Mouse (Mus musculus) kidney, embryonic 15.5 days (tissue): ENCODE results near the gene Cpt1c. TPM values are rescaled to one million over a fixed set of nuclear protein-coding genes. Genes with fewer than 3 reads are reported as not detected.
A peak's percentile ranks its signal among the peaks of the same experiment; 100 is the strongest.

Experiments used
- ATAC-seq: fragments of 200-750 bp; cut with Nextera tagmentation; replicated peaks from 2 replicates; pipeline ENCODE4 v1.8.0; 2017; ENCODE audit warnings: moderate TSS enrichment; ENCODE audit not compliant: low FRiP score
- H3K27ac ChIP-seq: fragments of 300-500 bp; sonication (generic); 2 replicates; pipeline ENCODE4 v1.5.1; 2015; ENCODE audit warnings: mild to moderate bottlenecking, inconsistent platforms
- H3K27me3 ChIP-seq: fragments of 300-500 bp; sonication (generic); 2 replicates; pipeline ENCODE4 v1.6.1; 2015; ENCODE audit warnings: inconsistent platforms
- H3K36me3 ChIP-seq: fragments of 300-500 bp; sonication (generic); 2 replicates; pipeline ENCODE4 v1.6.1; 2015; ENCODE audit warnings: inconsistent platforms
- H3K4me1 ChIP-seq: fragments of 300-500 bp; sonication (generic); 2 replicates; pipeline ENCODE4 v1.6.1; 2015; ENCODE audit warnings: inconsistent platforms
- H3K4me2 ChIP-seq: fragments of 300-500 bp; sonication (generic); 2 replicates; pipeline ENCODE4 v1.6.1; 2015; ENCODE audit warnings: moderate library complexity, mild to moderate bottlenecking, inconsistent platforms
- H3K4me3 ChIP-seq: fragments of 300-500 bp; sonication (generic); replicated peaks from 2 replicates; pipeline ENCODE4 v1.5.1; 2015; ENCODE audit warnings: mild to moderate bottlenecking, inconsistent platforms
- H3K9ac ChIP-seq: fragments of 300-500 bp; sonication (generic); 2 replicates; pipeline ENCODE4 v1.6.1; 2015; ENCODE audit warnings: mild to moderate bottlenecking, inconsistent platforms
- H3K9me3 ChIP-seq: fragments of 300-500 bp; sonication (generic); replicated peaks from 2 replicates; pipeline ENCODE4 v1.6.1; 2016; ENCODE audit warnings: inconsistent platforms
- WGBS: fragments of 180-500 bp; shearing (Covaris S2); methylation state at CpG from one replicate; pipeline ENCODE4 v1.1.7; 2015; ENCODE audit warnings: mixed read lengths; 5-methylcytosine and 5-hydroxymethylcytosine counted together
- polyA plus RNA-seq: library from polyadenylated mRNA; unstranded; fragments of >200 nt; fragmentation: Nextera tagmentation; extraction: Ambion mirVana; gene quantifications from 2 replicates; pipeline ENCODE4 v1.2.1, GENCODE M21; 2015

The Cpt1c gene
- polyA plus RNA-seq, 1 experiment from 2014 or later: 25.1 TPM

GRCm38 (mm10) chr7:44929204-44930151, 45.2 kb downstream of the Cpt1c start, which contains the start of gene Ap2a1:
Ap2a1 (minus strand) TSS chr7:44929496.
- H3K36me3 ChIP-seq: peaks cover 12% of the 10 kb centered on the region
- H3K4me3 ChIP-seq: peak within 1 kb of the TSS; percentile 99
- peak within 1 kb of the TSS; percentile 96 for H3K27ac ChIP-seq
- ATAC-seq: peak; percentile 99
- no peaks in the 10 kb centered on the region for H3K27me3 ChIP-seq
- WGBS: under 1% methylated on average over 80 of the region's 84 CpGs
- H3K9ac ChIP-seq: peak within 1 kb of the TSS; percentile 90
- H3K4me1 ChIP-seq: peaks cover 29% of the 10 kb centered on the region
- peak within 1 kb of the TSS; percentile 76 for H3K4me2 ChIP-seq
- H3K9me3 ChIP-seq: no peaks in the 10 kb centered on the region

DNA sequence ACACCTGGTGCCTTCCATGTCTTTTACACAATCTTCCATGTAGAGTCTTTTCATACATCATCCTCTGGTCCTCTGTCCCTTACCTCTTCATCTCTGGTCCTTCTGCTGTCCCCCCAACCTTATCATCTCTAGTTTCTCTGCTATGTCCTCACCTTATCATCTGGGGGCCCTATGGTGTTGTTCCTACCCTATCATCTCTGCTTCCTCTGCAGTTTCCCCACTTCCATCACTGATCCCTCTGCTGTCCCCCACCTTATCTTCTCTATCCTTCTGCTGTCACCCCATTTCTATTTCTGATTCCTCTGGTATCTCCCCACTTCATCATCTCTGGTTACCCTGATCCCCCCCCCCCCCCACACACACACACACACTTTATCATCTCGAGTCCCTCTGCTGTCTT, 46.1 kb downstream of the Cpt1c start:
- peak overlapping the region; percentile 90 for H3K9ac ChIP-seq
- H3K4me3 ChIP-seq: peak overlapping the region; percentile 99
- H3K4me2 ChIP-seq: peak overlapping the region; percentile 64
- H3K36me3 ChIP-seq: peaks cover 21% of the 10 kb centered on the region
- no peak for ATAC-seq
- H3K27ac ChIP-seq: peak overlapping the region; percentile 87; the same call in 1 of the 2 replicates
- no peaks in the 10 kb centered on the region for H3K9me3 ChIP-seq
- peaks cover 29% of the 10 kb centered on the region for H3K4me1 ChIP-seq
- 0% methylated on average over 1 of the region's 1 CpGs for WGBS
- no peaks in the 10 kb centered on the region for H3K27me3 ChIP-seq

GRCm38 (mm10) chr7:44925468-44925867, 49.2 kb downstream of the Cpt1c start:
- peaks cover 46% of the 10 kb centered on the region for H3K36me3 ChIP-seq
- H3K4me3 ChIP-seq: no peak overlapping the region
- no peak overlapping the region for H3K27ac ChIP-seq
- H3K9ac ChIP-seq: no peak overlapping the region
- no peaks in the 10 kb centered on the region for H3K9me3 ChIP-seq
- H3K4me1 ChIP-seq: peaks cover 26% of the 10 kb centered on the region
- H3K4me2 ChIP-seq: no peak overlapping the region
- ATAC-seq: no peak
- no peaks in the 10 kb centered on the region for H3K27me3 ChIP-seq
- WGBS: 82% methylated on average over 3 of the region's 3 CpGs

GRCm38 (mm10) chr7:44922530-44922929, 52.1 kb downstream of the Cpt1c start:
- H3K27ac ChIP-seq: no peak overlapping the region
- no peaks in the 10 kb centered on the region for H3K9me3 ChIP-seq
- no peak overlapping the region for H3K4me3 ChIP-seq
- H3K27me3 ChIP-seq: no peaks in the 10 kb centered on the region
- peaks cover 60% of the 10 kb centered on the region for H3K36me3 ChIP-seq
- no peak overlapping the region for H3K4me2 ChIP-seq
- H3K4me1 ChIP-seq: peaks cover 13% of the 10 kb centered on the region
- no peak overlapping the region for H3K9ac ChIP-seq
- 0 out of 2 replicates have a peak, but pooled peaks have one; percentile 34 for ATAC-seq

- 95% methylated on average over 5 of the region's 5 CpGs for WGBS
- Histone ChIP-seq H3K9ac (no peak overlapping the region), H3K4me3 (no peak overlapping the region), H3K27me3 (no peaks in the 10 kb centered on the region), H3K36me3 (peaks cover 66% of the 10 kb centered on the region), H3K9me3 (no peaks in the 10 kb centered on the region), H3K4me1 (peaks cover 6% of the 10 kb centered on the region; the same call in 1 of the 2 replicates), H3K4me2 (no peak overlapping the region), H3K27ac (no peak overlapping the region)
- no peak for ATAC-seq
Measured at GRCm38 (mm10) chr7:44919127-44919526, 55.5 kb downstream of the Cpt1c start.

DNA sequence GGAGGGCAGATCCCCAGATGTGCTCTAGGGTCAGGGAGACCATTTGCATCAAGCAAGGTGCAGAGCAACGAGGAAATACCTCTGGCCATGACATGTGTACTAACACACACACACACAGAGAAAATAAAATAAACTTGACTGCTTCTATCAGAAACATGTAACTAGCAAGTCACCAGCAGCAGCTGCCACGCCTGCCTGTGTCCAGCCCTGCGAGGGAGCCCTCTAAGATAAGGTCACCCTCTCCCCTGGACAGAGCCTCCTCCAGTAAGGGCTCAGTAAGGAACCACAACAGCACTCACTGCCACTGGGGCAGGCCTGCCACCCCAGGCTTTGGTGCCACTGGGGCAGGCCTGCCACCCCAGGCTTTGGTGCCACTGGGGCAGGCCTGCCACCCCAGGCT, 56.4 kb downstream of the Cpt1c start:
- no peaks in the 10 kb centered on the region for H3K9me3 ChIP-seq
- no peak overlapping the region for H3K27ac ChIP-seq
- no peak overlapping the region for H3K4me3 ChIP-seq
- no peak overlapping the region for H3K9ac ChIP-seq
- no peak overlapping the region for H3K4me2 ChIP-seq
- H3K4me1 ChIP-seq: peaks cover 6% of the 10 kb centered on the region; the same call in 1 of the 2 replicates
- peaks cover 66% of the 10 kb centered on the region for H3K36me3 ChIP-seq
- ATAC-seq: no peak
- 74% methylated on average over 3 of the region's 3 CpGs for WGBS
- H3K27me3 ChIP-seq: no peaks in the 10 kb centered on the region

- no peak overlapping the region for H3K4me3 ChIP-seq
- peaks cover 6% of the 10 kb centered on the region; the same call in 1 of the 2 replicates for H3K4me1 ChIP-seq
- no peaks in the 10 kb centered on the region for H3K27me3 ChIP-seq
- ATAC-seq: peak; percentile 46; the same call in 1 of the 2 replicates
- no peak overlapping the region for H3K9ac ChIP-seq
- no peak overlapping the region for H3K27ac ChIP-seq
- peaks cover 66% of the 10 kb centered on the region for H3K36me3 ChIP-seq
- H3K4me2 ChIP-seq: no peak overlapping the region
- H3K9me3 ChIP-seq: no peaks in the 10 kb centered on the region
- 89% methylated on average over 4 of the region's 4 CpGs for WGBS
Measured at GRCm38 (mm10) chr7:44916881-44917280, 57.8 kb downstream of the Cpt1c start.

DNA sequence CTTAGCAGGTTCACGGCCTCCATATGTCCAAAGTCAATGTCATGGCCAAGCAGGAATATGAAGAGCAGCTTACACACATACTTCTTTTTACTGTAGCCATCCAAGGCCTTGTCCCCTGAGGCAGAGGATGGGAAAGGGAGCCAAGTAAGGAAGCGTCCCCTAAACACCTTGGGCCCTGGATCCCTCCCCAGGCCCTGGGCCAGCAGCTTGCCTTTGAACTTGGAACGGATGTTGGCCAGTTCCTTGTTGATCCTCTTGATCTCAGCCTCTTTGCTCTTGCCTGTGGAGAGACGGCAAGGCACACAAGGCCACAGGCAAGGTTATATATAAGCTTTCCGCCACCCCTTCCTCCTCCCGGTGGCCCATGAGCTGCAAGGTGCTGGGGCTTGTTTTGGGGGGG, 58.5 kb downstream of the Cpt1c start:
- peaks cover 6% of the 10 kb centered on the region; the same call in 1 of the 2 replicates for H3K4me1 ChIP-seq

DNA sequence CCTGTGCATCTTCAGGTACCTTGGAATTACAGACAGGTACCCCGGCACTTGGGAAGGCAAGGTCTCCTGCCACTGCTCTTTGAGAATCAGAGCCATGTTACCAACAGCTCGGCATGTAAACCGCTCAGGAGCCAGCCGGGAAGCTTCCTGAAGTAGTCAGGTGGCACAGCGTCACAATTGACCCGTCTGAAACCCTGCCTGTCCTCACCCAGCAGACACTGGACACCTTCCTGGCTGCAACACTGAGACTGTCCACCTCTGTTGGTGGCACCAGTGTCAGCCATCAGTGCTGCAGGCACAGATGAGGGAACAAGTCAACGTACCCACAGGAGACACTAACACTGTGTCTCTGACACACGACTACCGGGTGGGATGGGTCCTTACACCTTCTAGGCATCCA, 59.3 kb downstream of the Cpt1c start:
- Histone ChIP-seq H3K4me1 (peaks cover 6% of the 10 kb centered on the region; the same call in 1 of the 2 replicates), H3K9ac (no peak overlapping the region), H3K27ac (no peak overlapping the region), H3K9me3 (no peaks in the 10 kb centered on the region), H3K4me3 (no peak overlapping the region), H3K36me3 (peaks cover 71% of the 10 kb centered on the region), H3K4me2 (no peak overlapping the region), H3K27me3 (no peaks in the 10 kb centered on the region)
- no peak for ATAC-seq
- WGBS: 93% methylated on average over 9 of the region's 9 CpGs

More for the DNA sequence above, 58.5 kb downstream of the Cpt1c start:
- Histone ChIP-seq H3K4me3 (no peak overlapping the region), H3K27me3 (no peaks in the 10 kb centered on the region), H3K9ac (no peak overlapping the region), H3K27ac (no peak overlapping the region), H3K4me2 (no peak overlapping the region), H3K36me3 (peaks cover 70% of the 10 kb centered on the region), H3K9me3 (no peaks in the 10 kb centered on the region)
- no peak for ATAC-seq
- 86% methylated on average over 6 of the region's 6 CpGs for WGBS

DNA sequence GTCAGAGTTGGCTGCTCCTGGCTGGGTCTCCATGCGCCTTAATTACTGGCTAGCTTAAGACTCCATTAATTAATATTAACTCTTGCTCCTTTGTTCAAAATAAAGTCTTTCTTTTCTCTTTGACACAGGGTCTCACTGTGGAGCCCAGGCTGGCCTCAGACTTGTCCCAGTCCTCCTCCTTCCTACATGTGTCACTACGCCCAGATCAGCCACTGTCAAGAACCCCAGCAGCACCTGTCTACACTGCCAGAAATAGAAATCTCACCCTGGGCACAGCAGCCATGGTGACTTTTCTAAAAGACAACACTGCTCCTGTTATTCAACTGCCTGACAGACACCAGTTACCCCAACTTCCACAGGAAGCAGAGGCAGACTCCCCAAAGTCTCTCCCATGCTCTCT, 60.3 kb downstream of the Cpt1c start:
- H3K9ac ChIP-seq: no peak overlapping the region
- peaks cover 71% of the 10 kb centered on the region for H3K36me3 ChIP-seq
- WGBS: 91% methylated on average over 2 of the region's 2 CpGs
- H3K27me3 ChIP-seq: no peaks in the 10 kb centered on the region
- H3K9me3 ChIP-seq: no peaks in the 10 kb centered on the region
- H3K27ac ChIP-seq: no peak overlapping the region
- no peak overlapping the region for H3K4me3 ChIP-seq
- ATAC-seq: no peak
- peaks cover 6% of the 10 kb centered on the region; the same call in 1 of the 2 replicates for H3K4me1 ChIP-seq
- no peak overlapping the region for H3K4me2 ChIP-seq
